Mouse (Mus musculus) liver, adult (tissue): Measurements from ENCODE around the gene Srsx.
"Not testable (repeated sequence)": the region's sequence is repeated elsewhere in the genome, so short reads cannot be mapped to it uniquely, and the experiment has no call there.

Source experiments
- GATA4 ChIP-seq: IDR thresholded peaks from 2 replicates; pipeline ENCODE4 v1.6.1; 2014; ENCODE audit warnings: mild to moderate bottlenecking, low read length; ENCODE audit not compliant: insufficient replicate concordance

The Srsx gene

DNA sequence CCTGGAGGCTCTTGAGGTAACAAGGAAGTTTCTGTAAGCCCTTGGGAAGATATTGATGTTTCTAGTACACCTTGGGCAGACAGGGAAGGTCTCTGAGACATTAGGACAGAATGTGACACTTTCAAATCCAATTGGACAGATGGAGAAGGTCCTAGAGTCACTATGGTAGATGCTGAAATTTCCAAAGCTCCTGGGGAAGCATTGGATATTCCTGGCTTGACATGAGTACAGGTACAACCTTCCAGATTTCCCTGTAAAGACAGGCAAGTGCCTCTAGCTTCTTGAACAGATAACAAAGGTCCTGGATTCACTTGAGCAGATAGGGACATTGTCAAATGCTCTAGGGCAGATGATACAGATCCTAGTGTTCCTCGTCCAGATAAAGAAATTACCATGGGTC lies at the start of gene Srsx:
TSS of gene Srsx (minus strand) at position 101 of the 400 bp plus-strand sequence.
- not testable (repeated sequence) for TF ChIP-seq GATA4

DNA sequence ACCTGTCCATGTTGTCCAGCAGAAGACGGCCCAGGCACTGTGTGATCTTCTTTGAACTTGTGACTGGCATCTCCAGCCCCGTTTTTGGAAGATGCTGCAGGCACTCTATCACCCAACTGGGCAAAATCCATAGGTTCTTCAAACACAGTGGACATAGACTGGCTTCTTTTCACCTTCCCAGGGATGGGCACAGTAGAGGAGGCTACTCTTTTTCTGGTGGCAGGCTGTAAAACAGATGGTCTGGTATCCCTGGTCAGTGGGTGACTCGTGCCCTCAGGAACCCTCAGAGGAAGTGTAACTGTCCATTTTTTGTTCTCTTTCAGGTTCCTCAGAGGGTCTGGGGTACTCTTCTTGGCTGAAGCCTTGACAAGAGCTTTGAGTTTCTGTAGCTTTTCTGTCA lies 24.5 kb upstream of the Srsx start, which contains the start of gene Gm17577:
TSS of gene Gm17577 (minus strand) at position 101 of the 400 bp plus-strand sequence.
- not testable (repeated sequence) for TF ChIP-seq GATA4
